ENCODE assay signal across 16 mouse cellular contexts in genomic region chr8:69950300-69950699, GRCm38 (mm10). TPM values are rescaled to one million over a fixed set of nuclear protein-coding genes. Genes with fewer than 3 reads are reported as not detected.
"Had no signal": no experiment of that assay in that cellular context is flagged by ENCODE, and none has a peak within 500 bp of the region (broad histone marks: within the 10 kb centered on the region; RNA-seq: fewer than 3 reads in every experiment).

No protein-coding gene starts in this region.

- H3K4me3 ChIP-seq: left cerebral cortex, adult 2 months; limb, embryonic 15.5 days; midbrain, embryonic 10.5 days; neural tube, embryonic 13.5 days; stomach, embryonic 15.5 days had no signal

- ATAC-seq: midbrain, embryonic 16.5 days had no signal

- H3K4me2 ChIP-seq: limb, embryonic 15.5 days; lung, embryonic 14.5 days; neural tube, embryonic 13.5 days; stomach, embryonic 15.5 days had no signal

- H3K9me3 ChIP-seq: limb, embryonic 15.5 days; midbrain, embryonic 10.5 days; neural tube, embryonic 13.5 days; stomach, embryonic 15.5 days had no signal

- H3K27ac ChIP-seq: left cerebral cortex, adult 2 months; limb, embryonic 15.5 days; midbrain, embryonic 10.5 days; neural tube, embryonic 13.5 days; stomach, embryonic 15.5 days had no signal

- H3K9ac ChIP-seq: limb, embryonic 15.5 days; lung, embryonic 14.5 days; neural tube, embryonic 13.5 days; stomach, embryonic 15.5 days had no signal

- H3K4me1 ChIP-seq: limb, embryonic 15.5 days; stomach, embryonic 15.5 days had no signal

- DNase-seq: kidney, adult 8-10 months; kidney, postnatal 14 days; lung, embryonic 14.5 days; lung, postnatal 10 days; lung, postnatal 4 days; retina, postnatal 1 day; right cerebral cortex, postnatal 4 days; thymus, adult 2 months; thymus, postnatal 25 days had no signal

- H3K27me3 ChIP-seq: limb, embryonic 15.5 days; neural tube, embryonic 13.5 days; stomach, embryonic 15.5 days had no signal

- H3K36me3 ChIP-seq: neural tube, embryonic 13.5 days; stomach, embryonic 15.5 days had no signal

RNA-seq across cellular contexts. Expression of gene Yjefn3, which starts 47.8 kb away (rescaled TPM):
- total RNA-seq: megakaryocyte, adult 5-6 weeks had no signal
